Mouse (Mus musculus): ENCODE measurements around the gene Mindy1.

Mindy1 gene

GRCm38 (mm10) chr3:95294316-95294715 is 13.2 kb downstream of the Mindy1 start:
- no peak for DNase-seq (ENCODE audit: low read depth, low spot score)

- no peak for DNase-seq (ENCODE audit: low read depth, low spot score)
Measured at GRCm38 (mm10) chr3:95294718-95295117, 13.6 kb downstream of the Mindy1 start.

GRCm38 (mm10) chr3:95295321-95296102 is 14.4 kb downstream of the Mindy1 start:
- DNase-seq (ENCODE audit: low read depth, low spot score) = no peak

GRCm38 (mm10) chr3:95296103-95296469 is 14.9 kb downstream of the Mindy1 start:
- no peak for DNase-seq (ENCODE audit: low read depth, low spot score)

GRCm38 (mm10) chr3:95298018-95298417 is 16.9 kb downstream of the Mindy1 start:
- DNase-seq (ENCODE audit: low read depth, low spot score) = no peak

GRCm38 (mm10) chr3:95301204-95301796 is 20.2 kb downstream of the Mindy1 start:
- no peak for DNase-seq (ENCODE audit: low read depth, low spot score)

- DNase-seq (ENCODE audit: low read depth, low spot score) = no peak
Measured at GRCm38 (mm10) chr3:95306244-95306643, 25.1 kb downstream of the Mindy1 start.

GRCm38 (mm10) chr3:95307100-95307499 is 26.0 kb downstream of the Mindy1 start, which contains the start of gene Anxa9:
Anxa9 (minus strand) TSS chr3:95307176.
- DNase-seq (ENCODE audit: low read depth, low spot score) = no peak

GRCm38 (mm10) chr3:95310496-95310895 is 29.4 kb downstream of the Mindy1 start:
- no peak for DNase-seq (ENCODE audit: low read depth, low spot score)

GRCm38 (mm10) chr3:95310968-95311882 is 30.1 kb downstream of the Mindy1 start:
- peak; percentile 68 for DNase-seq (ENCODE audit: low read depth, low spot score)

- DNase-seq (ENCODE audit: low read depth, low spot score) = no peak
Measured at GRCm38 (mm10) chr3:95312623-95313022, 31.5 kb downstream of the Mindy1 start.

- no peak for DNase-seq (ENCODE audit: low read depth, low spot score)
Measured at GRCm38 (mm10) chr3:95313476-95313875, 32.3 kb downstream of the Mindy1 start.

GRCm38 (mm10) chr3:95314075-95314474 is 32.9 kb downstream of the Mindy1 start:
- DNase-seq (ENCODE audit: low read depth, low spot score) = no peak

- no peak for DNase-seq (ENCODE audit: low read depth, low spot score)
Measured at GRCm38 (mm10) chr3:95314486-95315093, 33.4 kb downstream of the Mindy1 start, which contains the start of gene Cers2. Cers2 (plus strand) TSS chr3:95314791.

- peak; percentile 81 for DNase-seq (ENCODE audit: low read depth, low spot score)
Measured at GRCm38 (mm10) chr3:95315094-95315843, 34.1 kb downstream of the Mindy1 start.

- DNase-seq (ENCODE audit: low read depth, low spot score) = no peak
Measured at GRCm38 (mm10) chr3:95315844-95316550, 34.9 kb downstream of the Mindy1 start.

- peak; percentile 69 for DNase-seq (ENCODE audit: low read depth, low spot score)
Measured at GRCm38 (mm10) chr3:95317414-95318080, 36.4 kb downstream of the Mindy1 start.

GRCm38 (mm10) chr3:95318548-95318947 is 37.4 kb downstream of the Mindy1 start:
- peak; percentile 69 for DNase-seq (ENCODE audit: low read depth, low spot score)

GRCm38 (mm10) chr3:95319110-95319509 is 38.0 kb downstream of the Mindy1 start:
- no peak for DNase-seq (ENCODE audit: low read depth, low spot score)

All from skeletal muscle tissue, adult 2 months (tissue).